Mouse (Mus musculus) urinary bladder, postnatal 10 days (tissue): Measurements from ENCODE around the gene Zmynd8.
A peak's percentile ranks its signal among the peaks of the same experiment; 100 is the strongest.

ENCODE experiments used
- DNase-seq: peaks from one replicate; pipeline ENCODE4 v3.0.0; 2022; ENCODE audit warnings: low spot score

Gene Zmynd8

GRCm38 (mm10) chr2:165898202-165899194, at the start of gene Zmynd8:
Gene Zmynd8, minus strand, starts transcription at chr2:165899016.
- DNase-seq = no peak

- no peak for DNase-seq
These were observed 49.2 kb upstream of the Zmynd8 start for GRCm38 (mm10) chr2:165948007-165948406.

- no peak for DNase-seq
These were observed 47.3 kb upstream of the Zmynd8 start for GRCm38 (mm10) chr2:165946046-165946564.

- no peak for DNase-seq
These were observed 45.9 kb upstream of the Zmynd8 start for GRCm38 (mm10) chr2:165944576-165945351.

- no peak for DNase-seq
These were observed 44.3 kb upstream of the Zmynd8 start for GRCm38 (mm10) chr2:165943113-165943512.

GRCm38 (mm10) chr2:165936106-165936505, 37.3 kb upstream of the Zmynd8 start:
- no peak for DNase-seq

GRCm38 (mm10) chr2:165927705-165928104, 28.9 kb upstream of the Zmynd8 start:
- DNase-seq = no peak

GRCm38 (mm10) chr2:165926191-165926590, 27.4 kb upstream of the Zmynd8 start:
- DNase-seq = no peak

GRCm38 (mm10) chr2:165925144-165925543, 26.3 kb upstream of the Zmynd8 start:
- no peak for DNase-seq

- no peak for DNase-seq
These were observed 25.9 kb upstream of the Zmynd8 start for GRCm38 (mm10) chr2:165924695-165925094.

GRCm38 (mm10) chr2:165923715-165924114, 24.9 kb upstream of the Zmynd8 start:
- DNase-seq = no peak

- no peak for DNase-seq
These were observed 24.2 kb upstream of the Zmynd8 start for GRCm38 (mm10) chr2:165922994-165923393.

- DNase-seq = no peak
These were observed 23.4 kb upstream of the Zmynd8 start for GRCm38 (mm10) chr2:165922047-165922728.

- DNase-seq = peak; percentile 93
These were observed 15.5 kb upstream of the Zmynd8 start for GRCm38 (mm10) chr2:165914298-165914697.

- no peak for DNase-seq
These were observed 14.3 kb upstream of the Zmynd8 start for GRCm38 (mm10) chr2:165913073-165913472.

- DNase-seq = no peak
These were observed 10.9 kb upstream of the Zmynd8 start for GRCm38 (mm10) chr2:165909731-165910130.

GRCm38 (mm10) chr2:165907199-165907598, 8.4 kb upstream of the Zmynd8 start:
- no peak for DNase-seq

- DNase-seq = no peak
These were observed 7.6 kb upstream of the Zmynd8 start for GRCm38 (mm10) chr2:165906332-165906945.

GRCm38 (mm10) chr2:165901127-165901384, 2.2 kb upstream of the Zmynd8 start:
- no peak for DNase-seq

- no peak for DNase-seq
These were observed 1.7 kb upstream of the Zmynd8 start for GRCm38 (mm10) chr2:165900351-165901126.

GRCm38 (mm10) chr2:165899923-165900322, 1.1 kb upstream of the Zmynd8 start:
- no peak for DNase-seq
